Mouse (Mus musculus): ENCODE results near the gene Nr1d1. TPM values are rescaled to one million over a fixed set of nuclear protein-coding genes. Genes with fewer than 3 reads are reported as not detected.

The Nr1d1 gene
- polyA plus RNA-seq, 1 experiment, result 206 TPM

- Histone ChIP-seq H3K27ac (ENCODE audit: insufficient read depth, low read depth, low read length) (peak overlapping the region; percentile 67), H3K36me3 (ENCODE audit: control insufficient read depth, insufficient read depth, low read length) (no peaks in the 10 kb centered on the region), H3K4me3 (ENCODE audit: low read depth, low read length) (no peak overlapping the region), H3K27me3 (ENCODE audit: control insufficient read depth, insufficient read depth, low read length) (no peaks in the 10 kb centered on the region), H3K4me1 (ENCODE audit: control insufficient read depth, insufficient read depth, insufficient read length, low read length) (peaks cover 23% of the 10 kb centered on the region)
- WGBS, result 92% methylated on average over 5 of the region's 5 CpGs
- TF ChIP-seq POLR2A (IDR thresholded peaks at IDR 0.05; ENCODE audit: low read depth, low read length), result no peak
- TF ChIP-seq CTCF (IDR thresholded peaks at IDR 0.05; ENCODE audit: extremely low read depth, insufficient read length, insufficient replicate concordance, low read depth, low read length), result no peak
Observed at GRCm38 (mm10) chr11:98788139-98788538, 13.0 kb upstream of the Nr1d1 start.

- peak; percentile 46; the same call in 1 of the 2 replicates for TF ChIP-seq CTCF (IDR thresholded peaks at IDR 0.05; ENCODE audit: extremely low read depth, insufficient read length, insufficient replicate concordance, low read depth, low read length)
- TF ChIP-seq POLR2A (IDR thresholded peaks at IDR 0.05; ENCODE audit: low read depth, low read length), result no peak
- Histone ChIP-seq H3K4me3 (ENCODE audit: low read depth, low read length) (no peak overlapping the region), H3K36me3 (ENCODE audit: control insufficient read depth, insufficient read depth, low read length) (no peaks in the 10 kb centered on the region), H3K4me1 (ENCODE audit: control insufficient read depth, insufficient read depth, insufficient read length, low read length) (peaks cover 26% of the 10 kb centered on the region), H3K27me3 (ENCODE audit: control insufficient read depth, insufficient read depth, low read length) (no peaks in the 10 kb centered on the region), H3K27ac (ENCODE audit: insufficient read depth, low read depth, low read length) (no peak overlapping the region)
- WGBS, result 85% methylated on average over 1 of the region's 1 CpGs
Observed at GRCm38 (mm10) chr11:98787691-98788090, 12.6 kb upstream of the Nr1d1 start.

- no peak overlapping the region for H3K4me3 ChIP-seq (ENCODE audit: low read depth, low read length)
- peak overlapping the region; percentile 7 for H3K27ac ChIP-seq (ENCODE audit: insufficient read depth, low read depth, low read length)
- no peaks in the 10 kb centered on the region for H3K27me3 ChIP-seq (ENCODE audit: control insufficient read depth, insufficient read depth, low read length)
- TF ChIP-seq POLR2A (IDR thresholded peaks at IDR 0.05; ENCODE audit: low read depth, low read length), result no peak
- no peak for TF ChIP-seq CTCF (IDR thresholded peaks at IDR 0.05; ENCODE audit: extremely low read depth, insufficient read length, insufficient replicate concordance, low read depth, low read length)
- no peaks in the 10 kb centered on the region for H3K36me3 ChIP-seq (ENCODE audit: control insufficient read depth, insufficient read depth, low read length)
- H3K4me1 ChIP-seq (ENCODE audit: control insufficient read depth, insufficient read depth, insufficient read length, low read length), result peaks cover 30% of the 10 kb centered on the region
- 23% methylated on average over 7 of the region's 7 CpGs for WGBS
Observed at GRCm38 (mm10) chr11:98787229-98787628, 12.1 kb upstream of the Nr1d1 start.

GRCm38 (mm10) chr11:98786359-98787214 is 11.5 kb upstream of the Nr1d1 start:
- TF ChIP-seq CTCF (IDR thresholded peaks at IDR 0.05; ENCODE audit: extremely low read depth, insufficient read length, insufficient replicate concordance, low read depth, low read length) (peak; percentile 86), POLR2A (IDR thresholded peaks at IDR 0.05; ENCODE audit: low read depth, low read length) (no peak; the same call in 1 of the 2 replicates)
- peak overlapping the region; percentile 53 for H3K4me3 ChIP-seq (ENCODE audit: low read depth, low read length)
- peaks cover 31% of the 10 kb centered on the region for H3K4me1 ChIP-seq (ENCODE audit: control insufficient read depth, insufficient read depth, insufficient read length, low read length)
- no peaks in the 10 kb centered on the region for H3K27me3 ChIP-seq (ENCODE audit: control insufficient read depth, insufficient read depth, low read length)
- WGBS, result 1% methylated on average over 15 of the region's 15 CpGs
- no peaks in the 10 kb centered on the region for H3K36me3 ChIP-seq (ENCODE audit: control insufficient read depth, insufficient read depth, low read length)
- peak overlapping the region; percentile 97 for H3K27ac ChIP-seq (ENCODE audit: insufficient read depth, low read depth, low read length)

- Histone ChIP-seq H3K4me3 (ENCODE audit: low read depth, low read length) (peak overlapping the region; percentile 53; the same call in 1 of the 2 replicates), H3K4me1 (ENCODE audit: control insufficient read depth, insufficient read depth, insufficient read length, low read length) (peaks cover 33% of the 10 kb centered on the region), H3K36me3 (ENCODE audit: control insufficient read depth, insufficient read depth, low read length) (no peaks in the 10 kb centered on the region), H3K27me3 (ENCODE audit: control insufficient read depth, insufficient read depth, low read length) (no peaks in the 10 kb centered on the region), H3K27ac (ENCODE audit: insufficient read depth, low read depth, low read length) (peak overlapping the region; percentile 97)
- TF ChIP-seq POLR2A (IDR thresholded peaks at IDR 0.05; ENCODE audit: low read depth, low read length) (no peak), CTCF (IDR thresholded peaks at IDR 0.05; ENCODE audit: extremely low read depth, insufficient read length, insufficient replicate concordance, low read depth, low read length) (peak; percentile 55; the same call in 1 of the 2 replicates)
- 8% methylated on average over 12 of the region's 12 CpGs for WGBS
Observed at GRCm38 (mm10) chr11:98785772-98786281, 10.7 kb upstream of the Nr1d1 start.

- peaks cover 33% of the 10 kb centered on the region for H3K4me1 ChIP-seq (ENCODE audit: control insufficient read depth, insufficient read depth, insufficient read length, low read length)
- H3K4me3 ChIP-seq (ENCODE audit: low read depth, low read length), result no peak overlapping the region
- H3K27me3 ChIP-seq (ENCODE audit: control insufficient read depth, insufficient read depth, low read length), result no peaks in the 10 kb centered on the region
- H3K36me3 ChIP-seq (ENCODE audit: control insufficient read depth, insufficient read depth, low read length), result no peaks in the 10 kb centered on the region
- H3K27ac ChIP-seq (ENCODE audit: insufficient read depth, low read depth, low read length), result peak overlapping the region; percentile 97
- TF ChIP-seq CTCF (IDR thresholded peaks at IDR 0.05; ENCODE audit: extremely low read depth, insufficient read length, insufficient replicate concordance, low read depth, low read length) (no peak), POLR2A (IDR thresholded peaks at IDR 0.05; ENCODE audit: low read depth, low read length) (no peak)
- WGBS, result 70% methylated on average over 10 of the region's 10 CpGs
Observed at GRCm38 (mm10) chr11:98785214-98785613, 10.1 kb upstream of the Nr1d1 start.

- peaks cover 33% of the 10 kb centered on the region for H3K4me1 ChIP-seq (ENCODE audit: control insufficient read depth, insufficient read depth, insufficient read length, low read length)
- TF ChIP-seq CTCF (IDR thresholded peaks at IDR 0.05; ENCODE audit: extremely low read depth, insufficient read length, insufficient replicate concordance, low read depth, low read length), result no peak
- TF ChIP-seq POLR2A (IDR thresholded peaks at IDR 0.05; ENCODE audit: low read depth, low read length), result no peak
- WGBS, result 76% methylated on average over 4 of the region's 4 CpGs
- no peak overlapping the region for H3K4me3 ChIP-seq (ENCODE audit: low read depth, low read length)
- H3K27ac ChIP-seq (ENCODE audit: insufficient read depth, low read depth, low read length), result peak overlapping the region; percentile 100
- H3K27me3 ChIP-seq (ENCODE audit: control insufficient read depth, insufficient read depth, low read length), result no peaks in the 10 kb centered on the region
- no peaks in the 10 kb centered on the region for H3K36me3 ChIP-seq (ENCODE audit: control insufficient read depth, insufficient read depth, low read length)
Observed at GRCm38 (mm10) chr11:98784139-98784538, 9.0 kb upstream of the Nr1d1 start.
